Mouse (Mus musculus): Measurements from ENCODE around the gene Fos. TPM values are rescaled to one million over a fixed set of nuclear protein-coding genes. Genes with fewer than 3 reads are reported as not detected.
A peak's percentile ranks its signal among the peaks of the same experiment; 100 is the strongest.

Fos gene
- polyA plus RNA-seq (2012; rRNA removed) = 37.8 and 55.0 TPM in 2 replicates

GRCm38 (mm10) chr12:85473481-85474297, at the start of gene Fos:
Gene Fos (plus strand): TSS chr12:85473890.
- DNase-seq = peak; percentile 95
- under 1% methylated on average over 56 of the region's 56 CpGs for WGBS
- H3K4me3 ChIP-seq (replicated peaks; ENCODE audit: extremely low read depth, low read depth, low read length) = peak within 1 kb of the TSS; percentile 74
- peaks cover 3% of the 10 kb centered on the region; the same call in 1 of the 2 replicates for H3K4me1 ChIP-seq (ENCODE audit: control insufficient read depth, insufficient read depth, low read length)
- TF ChIP-seq POLR2A (IDR thresholded peaks at IDR 0.05; ENCODE audit: borderline replicate concordance, extremely low read depth, low read depth, low read length) = peak; percentile 100
- no peak for TF ChIP-seq CTCF (IDR thresholded peaks at IDR 0.05; ENCODE audit: insufficient read depth, low read length)

GRCm38 (mm10) chr12:85425721-85426120, 48.0 kb upstream of the Fos start:
- H3K4me1 ChIP-seq (ENCODE audit: control insufficient read depth, insufficient read depth, low read length) = no peaks in the 10 kb centered on the region; the same call in 1 of the 2 replicates
- WGBS = 86% methylated on average over 11 of the region's 11 CpGs
- no peak overlapping the region for H3K4me3 ChIP-seq (replicated peaks; ENCODE audit: extremely low read depth, low read depth, low read length)
- TF ChIP-seq POLR2A (IDR thresholded peaks at IDR 0.05; ENCODE audit: borderline replicate concordance, extremely low read depth, low read depth, low read length) = no peak
- no peak for TF ChIP-seq CTCF (IDR thresholded peaks at IDR 0.05; ENCODE audit: insufficient read depth, low read length)
- no peak for DNase-seq

GRCm38 (mm10) chr12:85426126-85426525, 47.6 kb upstream of the Fos start:
- no peak for DNase-seq
- WGBS = 38% methylated on average over 10 of the region's 10 CpGs
- TF ChIP-seq POLR2A (IDR thresholded peaks at IDR 0.05; ENCODE audit: borderline replicate concordance, extremely low read depth, low read depth, low read length) (no peak), CTCF (IDR thresholded peaks at IDR 0.05; ENCODE audit: insufficient read depth, low read length) (no peak)
- Histone ChIP-seq H3K4me1 (ENCODE audit: control insufficient read depth, insufficient read depth, low read length) (no peaks in the 10 kb centered on the region; the same call in 1 of the 2 replicates), H3K4me3 (replicated peaks; ENCODE audit: extremely low read depth, low read depth, low read length) (no peak overlapping the region)

GRCm38 (mm10) chr12:85427802-85428201, 45.9 kb upstream of the Fos start:
- whole genome bisulfite sequencing = 56% methylated on average over 7 of the region's 7 CpGs

GRCm38 (mm10) chr12:85429999-85430398, 43.7 kb upstream of the Fos start:
- WGBS = 62% methylated on average over 4 of the region's 4 CpGs
- no peak for DNase-seq
- H3K4me3 ChIP-seq (replicated peaks; ENCODE audit: extremely low read depth, low read depth, low read length) = no peak overlapping the region

More at GRCm38 (mm10) chr12:85427802-85428201, 45.9 kb upstream of the Fos start:
- no peak for TF ChIP-seq POLR2A (IDR thresholded peaks at IDR 0.05; ENCODE audit: borderline replicate concordance, extremely low read depth, low read depth, low read length)
- TF ChIP-seq CTCF (IDR thresholded peaks at IDR 0.05; ENCODE audit: insufficient read depth, low read length) = no peak
- no peak for DNase-seq
- H3K4me1 ChIP-seq (ENCODE audit: control insufficient read depth, insufficient read depth, low read length) = no peaks in the 10 kb centered on the region; the same call in 1 of the 2 replicates
- no peak overlapping the region for H3K4me3 ChIP-seq (replicated peaks; ENCODE audit: extremely low read depth, low read depth, low read length)

GRCm38 (mm10) chr12:85430434-85430833, 43.3 kb upstream of the Fos start:
- Histone ChIP-seq H3K4me3 (replicated peaks; ENCODE audit: extremely low read depth, low read depth, low read length) (no peak overlapping the region), H3K4me1 (ENCODE audit: control insufficient read depth, insufficient read depth, low read length) (no peaks in the 10 kb centered on the region)
- DNase-seq = no peak
- TF ChIP-seq CTCF (IDR thresholded peaks at IDR 0.05; ENCODE audit: insufficient read depth, low read length) (no peak), POLR2A (IDR thresholded peaks at IDR 0.05; ENCODE audit: borderline replicate concordance, extremely low read depth, low read depth, low read length) (no peak)
- WGBS = 34% methylated on average over 6 of the region's 6 CpGs

More at GRCm38 (mm10) chr12:85429999-85430398, 43.7 kb upstream of the Fos start:
- H3K4me1 ChIP-seq (ENCODE audit: control insufficient read depth, insufficient read depth, low read length) = no peaks in the 10 kb centered on the region
- TF ChIP-seq CTCF (IDR thresholded peaks at IDR 0.05; ENCODE audit: insufficient read depth, low read length) (no peak), POLR2A (IDR thresholded peaks at IDR 0.05; ENCODE audit: borderline replicate concordance, extremely low read depth, low read depth, low read length) (no peak)

- no peak for DNase-seq
- TF ChIP-seq POLR2A (IDR thresholded peaks at IDR 0.05; ENCODE audit: borderline replicate concordance, extremely low read depth, low read depth, low read length) (no peak), CTCF (IDR thresholded peaks at IDR 0.05; ENCODE audit: insufficient read depth, low read length) (no peak)
- Histone ChIP-seq H3K4me3 (replicated peaks; ENCODE audit: extremely low read depth, low read depth, low read length) (no peak overlapping the region), H3K4me1 (ENCODE audit: control insufficient read depth, insufficient read depth, low read length) (no peaks in the 10 kb centered on the region)
- WGBS = 66% methylated on average over 3 of the region's 3 CpGs
Measured at GRCm38 (mm10) chr12:85433850-85434249, 39.8 kb upstream of the Fos start.

GRCm38 (mm10) chr12:85434526-85434925, 39.2 kb upstream of the Fos start:
- Histone ChIP-seq H3K4me3 (replicated peaks; ENCODE audit: extremely low read depth, low read depth, low read length) (no peak overlapping the region), H3K4me1 (ENCODE audit: control insufficient read depth, insufficient read depth, low read length) (no peaks in the 10 kb centered on the region)
- TF ChIP-seq POLR2A (IDR thresholded peaks at IDR 0.05; ENCODE audit: borderline replicate concordance, extremely low read depth, low read depth, low read length) (no peak), CTCF (IDR thresholded peaks at IDR 0.05; ENCODE audit: insufficient read depth, low read length) (no peak)
- 81% methylated on average over 5 of the region's 5 CpGs for WGBS
- DNase-seq = no peak

GRCm38 (mm10) chr12:85436021-85436621, 37.6 kb upstream of the Fos start:
- no peak for DNase-seq
- no peak overlapping the region for H3K4me3 ChIP-seq (replicated peaks; ENCODE audit: extremely low read depth, low read depth, low read length)
- TF ChIP-seq POLR2A (IDR thresholded peaks at IDR 0.05; ENCODE audit: borderline replicate concordance, extremely low read depth, low read depth, low read length) (no peak), CTCF (IDR thresholded peaks at IDR 0.05; ENCODE audit: insufficient read depth, low read length) (no peak)
- WGBS = 48% methylated on average over 10 of the region's 10 CpGs
- no peaks in the 10 kb centered on the region for H3K4me1 ChIP-seq (ENCODE audit: control insufficient read depth, insufficient read depth, low read length)
